Mouse (Mus musculus) stomach, embryonic 16.5 days (tissue): Measurements from ENCODE around the gene Mtif2. TPM values are rescaled to one million over a fixed set of nuclear protein-coding genes. Genes with fewer than 3 reads are reported as not detected.
A peak's percentile ranks its signal among the peaks of the same experiment; 100 is the strongest.

Experiments
- ATAC-seq: fragments of 200-750 bp; cut with Nextera tagmentation; 2 replicates; pipeline ENCODE4 v1.8.0; 2017; ENCODE audit warnings: moderate number of reproducible peaks, moderate TSS enrichment; ENCODE audit not compliant: insufficient read depth, low FRiP score
- H3K27ac ChIP-seq: fragments of 300-500 bp; sonication (generic); 2 replicates; pipeline ENCODE4 v1.5.1; 2014; ENCODE audit warnings: low read length
- H3K27me3 ChIP-seq: fragments of 300-500 bp; sonication (generic); 2 replicates; pipeline ENCODE4 v1.6.1; 2014; ENCODE audit warnings: low read length, control low read depth, mixed read lengths; ENCODE audit not compliant: control insufficient read depth, insufficient read depth
- H3K36me3 ChIP-seq: fragments of 300-500 bp; sonication (generic); 2 replicates; pipeline ENCODE4 v1.6.1; 2014; ENCODE audit warnings: low read length; ENCODE audit not compliant: control insufficient read depth, insufficient read depth
- H3K4me1 ChIP-seq: fragments of 300-500 bp; sonication (generic); 2 replicates; pipeline ENCODE4 v1.6.1; 2014; ENCODE audit warnings: low read length, control low read depth, mixed read lengths; ENCODE audit not compliant: control insufficient read depth, insufficient read depth
- H3K4me2 ChIP-seq: fragments of 300-500 bp; sonication (generic); 2 replicates; pipeline ENCODE4 v1.6.1; 2014; ENCODE audit warnings: low read depth, low read length, mixed read lengths
- H3K4me3 ChIP-seq: fragments of 300-500 bp; sonication (generic); replicated peaks from 2 replicates; pipeline ENCODE4 v1.5.1; 2014; ENCODE audit warnings: mild to moderate bottlenecking, low read length
- H3K9ac ChIP-seq: fragments of 300-500 bp; sonication (generic); 2 replicates; pipeline ENCODE4 v1.6.1; 2014; ENCODE audit warnings: low read length
- H3K9me3 ChIP-seq: fragments of 300-500 bp; sonication (generic); replicated peaks from 2 replicates; pipeline ENCODE4 v1.6.1; 2016; ENCODE audit warnings: low read length, control low read depth; ENCODE audit not compliant: control insufficient read depth
- WGBS: fragments of 180-500 bp; shearing (Covaris S2); extraction: QIAGEN DNeasy Blood & Tissue Kit; methylation state at CpG from one replicate; pipeline ENCODE4 v1.1.7; 2014; 5-methylcytosine and 5-hydroxymethylcytosine counted together
- polyA plus RNA-seq: library from polyadenylated mRNA; unstranded; fragments of >200 nt; fragmentation: Nextera tagmentation; extraction: Ambion mirVana; gene quantifications from 2 replicates; pipeline ENCODE4 v1.2.1, GENCODE M21; 2015

Gene Mtif2
- polyA plus RNA-seq, 1 experiment from 2014 or later: 35.7 TPM

GRCm38 (mm10) chr11:29548504-29549424, 22.6 kb downstream of the Mtif2 start:
- WGBS: 20% methylated on average over 23 of the region's 23 CpGs
- Histone ChIP-seq H3K36me3 (peaks cover 17% of the 10 kb centered on the region), H3K27me3 (no peaks in the 10 kb centered on the region), H3K9me3 (no peaks in the 10 kb centered on the region), H3K9ac (peak overlapping the region; percentile 97), H3K4me1 (peaks cover 5% of the 10 kb centered on the region), H3K4me2 (peak overlapping the region; percentile 60), H3K4me3 (peak overlapping the region; percentile 87), H3K27ac (peak overlapping the region; percentile 54; the same call in 1 of the 2 replicates)
- ATAC-seq: no peak

- H3K4me1 ChIP-seq: peaks cover 5% of the 10 kb centered on the region
- no peak for ATAC-seq
- H3K36me3 ChIP-seq: peaks cover 11% of the 10 kb centered on the region
- H3K9me3 ChIP-seq: no peaks in the 10 kb centered on the region
- no peaks in the 10 kb centered on the region for H3K27me3 ChIP-seq
- 89% methylated on average over 1 of the region's 1 CpGs for WGBS
- H3K27ac ChIP-seq: no peak overlapping the region
- no peak overlapping the region for H3K9ac ChIP-seq
- H3K4me3 ChIP-seq: no peak overlapping the region
- no peak overlapping the region for H3K4me2 ChIP-seq
Observed at GRCm38 (mm10) chr11:29549425-29549778, 23.2 kb downstream of the Mtif2 start.

- 82% methylated on average over 9 of the region's 9 CpGs for WGBS
- no peak overlapping the region for H3K27ac ChIP-seq
- no peak for ATAC-seq
Observed at GRCm38 (mm10) chr11:29560452-29560851, 34.2 kb downstream of the Mtif2 start.

GRCm38 (mm10) chr11:29560990-29561389, 34.8 kb downstream of the Mtif2 start:
- no peaks in the 10 kb centered on the region for H3K9me3 ChIP-seq
- no peak for ATAC-seq
- H3K36me3 ChIP-seq: no peaks in the 10 kb centered on the region
- no peak overlapping the region for H3K27ac ChIP-seq
- H3K4me2 ChIP-seq: no peak overlapping the region
- no peaks in the 10 kb centered on the region for H3K4me1 ChIP-seq
- H3K4me3 ChIP-seq: no peak overlapping the region
- no peaks in the 10 kb centered on the region for H3K27me3 ChIP-seq
- WGBS: 78% methylated on average over 3 of the region's 3 CpGs
- H3K9ac ChIP-seq: no peak overlapping the region

More at GRCm38 (mm10) chr11:29560452-29560851, 34.2 kb downstream of the Mtif2 start:
- no peaks in the 10 kb centered on the region for H3K36me3 ChIP-seq
- H3K9me3 ChIP-seq: no peaks in the 10 kb centered on the region
- H3K9ac ChIP-seq: no peak overlapping the region
- H3K4me1 ChIP-seq: no peaks in the 10 kb centered on the region
- no peak overlapping the region for H3K4me3 ChIP-seq
- H3K27me3 ChIP-seq: no peaks in the 10 kb centered on the region
- no peak overlapping the region for H3K4me2 ChIP-seq

- Histone ChIP-seq H3K36me3 (no peaks in the 10 kb centered on the region), H3K4me1 (no peaks in the 10 kb centered on the region), H3K4me3 (no peak overlapping the region), H3K9ac (no peak overlapping the region), H3K4me2 (no peak overlapping the region), H3K27me3 (no peaks in the 10 kb centered on the region), H3K27ac (no peak overlapping the region), H3K9me3 (no peaks in the 10 kb centered on the region)
- no peak for ATAC-seq
- 89% methylated on average over 2 of the region's 2 CpGs for WGBS
Observed at GRCm38 (mm10) chr11:29563406-29563805, 37.2 kb downstream of the Mtif2 start.

GRCm38 (mm10) chr11:29571536-29571935, 45.3 kb downstream of the Mtif2 start:
- H3K27ac ChIP-seq: no peak overlapping the region
- H3K9ac ChIP-seq: no peak overlapping the region
- no peaks in the 10 kb centered on the region for H3K9me3 ChIP-seq
- WGBS: 25% methylated on average over 3 of the region's 3 CpGs
- no peaks in the 10 kb centered on the region for H3K27me3 ChIP-seq
- H3K36me3 ChIP-seq: no peaks in the 10 kb centered on the region
- H3K4me3 ChIP-seq: no peak overlapping the region
- no peak overlapping the region for H3K4me2 ChIP-seq
- H3K4me1 ChIP-seq: no peaks in the 10 kb centered on the region
- no peak for ATAC-seq

GRCm38 (mm10) chr11:29572656-29573055, 46.4 kb downstream of the Mtif2 start:
- Histone ChIP-seq H3K36me3 (no peaks in the 10 kb centered on the region), H3K9ac (no peak overlapping the region), H3K27ac (no peak overlapping the region), H3K9me3 (no peaks in the 10 kb centered on the region), H3K27me3 (no peaks in the 10 kb centered on the region), H3K4me2 (no peak overlapping the region), H3K4me3 (no peak overlapping the region), H3K4me1 (no peaks in the 10 kb centered on the region)
- ATAC-seq: no peak
- 59% methylated on average over 2 of the region's 2 CpGs for WGBS

GRCm38 (mm10) chr11:29579610-29580009, 53.4 kb downstream of the Mtif2 start:
- H3K9ac ChIP-seq: no peak overlapping the region
- H3K4me2 ChIP-seq: no peak overlapping the region
- no peak for ATAC-seq
- H3K36me3 ChIP-seq: no peaks in the 10 kb centered on the region
- H3K9me3 ChIP-seq: no peaks in the 10 kb centered on the region
- H3K27ac ChIP-seq: no peak overlapping the region
- H3K4me1 ChIP-seq: no peaks in the 10 kb centered on the region
- no peaks in the 10 kb centered on the region for H3K27me3 ChIP-seq
- no peak overlapping the region for H3K4me3 ChIP-seq
